Mouse (Mus musculus) left cerebral cortex, postnatal 4 days (tissue): Measurements from ENCODE around the gene Prrg2. TPM values are rescaled to one million over a fixed set of nuclear protein-coding genes. Genes with fewer than 3 reads are reported as not detected.
"Not testable (repeated sequence)": the region's sequence is repeated elsewhere in the genome, so short reads cannot be mapped to it uniquely, and the experiment has no call there.

Experiments
- DNase-seq: peaks from one replicate; pipeline ENCODE4 v3.0.0-alpha.2; 2022
- intact Hi-C: fragments of 180-260 bp; cut with DNase I; formaldehyde crosslinking; loops from one replicate; pipeline ENCODE4 v1.15.1; 2025
- total RNA-seq, 2 experiments: library from RNA; stranded (reverse); gene quantifications; 2 replicates each; pipeline ENCODE4 v1.2.3; 2021

The Prrg2 gene
- total RNA-seq, 2 experiments from 2014 or later, result 6.2 to 7.2 TPM

GRCm38 (mm10) chr7:45038411-45038810, 24.1 kb downstream of the Prrg2 start:
- intact Hi-C loops, result no loop called here
- DNase-seq, result no peak

GRCm38 (mm10) chr7:45037720-45038361, 24.6 kb downstream of the Prrg2 start:
- intact Hi-C loops, result no loop called here
- peak; percentile 56 for DNase-seq

- no peak for DNase-seq
- intact Hi-C loops, result no loop called here
These were observed 25.8 kb downstream of the Prrg2 start for GRCm38 (mm10) chr7:45036702-45037101.

- intact Hi-C loops, result no loop called here
- DNase-seq, result no peak
These were observed 26.8 kb downstream of the Prrg2 start for GRCm38 (mm10) chr7:45035631-45036030.

- DNase-seq, result no peak
- intact Hi-C loops, result no loop called here
These were observed 28.6 kb downstream of the Prrg2 start for GRCm38 (mm10) chr7:45033722-45034359.

- no peak for DNase-seq
- intact Hi-C loops, result no loop called here
These were observed 31.6 kb downstream of the Prrg2 start for GRCm38 (mm10) chr7:45030857-45031256.

- intact Hi-C loops, result no loop called here
- DNase-seq, result no peak
These were observed 32.5 kb downstream of the Prrg2 start for GRCm38 (mm10) chr7:45029995-45030394.

- intact Hi-C loops, result no loop called here
- DNase-seq, result no peak
These were observed 34.1 kb downstream of the Prrg2 start for GRCm38 (mm10) chr7:45028351-45028750.

GRCm38 (mm10) chr7:45027761-45028160, 34.7 kb downstream of the Prrg2 start:
- intact Hi-C loops, result no loop called here
- no peak for DNase-seq

- intact Hi-C loops, result no loop called here
- DNase-seq, result no peak
These were observed 36.2 kb downstream of the Prrg2 start for GRCm38 (mm10) chr7:45026256-45026655.

- DNase-seq, result no peak
- intact Hi-C loops, result no loop called here
These were observed 36.8 kb downstream of the Prrg2 start for GRCm38 (mm10) chr7:45025601-45026220.

GRCm38 (mm10) chr7:45024281-45025248, 37.9 kb downstream of the Prrg2 start:
- intact Hi-C loops, result no loop called here
- no peak for DNase-seq

GRCm38 (mm10) chr7:45023711-45024110, 38.8 kb downstream of the Prrg2 start:
- DNase-seq, intact Hi-C loops: not testable (repeated sequence)

- intact Hi-C loops, result no loop called here
These were observed 42.3 kb downstream of the Prrg2 start for GRCm38 (mm10) chr7:45020225-45020624.

GRCm38 (mm10) chr7:45019031-45019571, 43.4 kb downstream of the Prrg2 start:
- DNase-seq, result no peak
- intact Hi-C loops, result no loop called here

More at GRCm38 (mm10) chr7:45020225-45020624, 42.3 kb downstream of the Prrg2 start:
- DNase-seq, result no peak

- intact Hi-C loops, result no loop called here
- peak; percentile 74 for DNase-seq
These were observed 45.0 kb downstream of the Prrg2 start, which contains the start of gene Rras for GRCm38 (mm10) chr7:45017242-45018061. TSS of gene Rras (plus strand) at chr7:45017961.

- intact Hi-C loops, result no loop called here
- DNase-seq, result no peak
These were observed 45.7 kb downstream of the Prrg2 start for GRCm38 (mm10) chr7:45016761-45017160.

- intact Hi-C loops, result no loop called here
- peak; percentile 100 for DNase-seq
These were observed 46.4 kb downstream of the Prrg2 start, which contains the start of gene Scaf1 for GRCm38 (mm10) chr7:45015957-45016612. TSS of gene Scaf1 (minus strand) at chr7:45016363.

GRCm38 (mm10) chr7:45015344-45015956, 47.0 kb downstream of the Prrg2 start:
- intact Hi-C loops, result no loop called here
- no peak for DNase-seq
